Mouse (Mus musculus) embryonic fibroblast, embryonic 13.5 days (primary cell): Measurements from ENCODE around the gene Bcl11b.

Experiments used
- CTCF ChIP-seq: IDR thresholded peaks from 2 replicates; pipeline ENCODE4 v1.5.1; 2011; ENCODE audit warnings: mild to moderate bottlenecking, control low read depth, low read length, moderate library complexity, borderline replicate concordance; ENCODE audit not compliant: insufficient read depth
- POLR2A ChIP-seq: IDR thresholded peaks from 2 replicates; pipeline ENCODE4 v1.6.1; 2011; ENCODE audit warnings: low read depth, mild to moderate bottlenecking, control low read depth, low read length, moderate library complexity

GRCm38 (mm10) chr12:108012003-108012402, 8.6 kb upstream of the Bcl11b start:
- TF ChIP-seq CTCF: no peak
- no peak for TF ChIP-seq POLR2A
